In genomic region chrX:144154111-144154510, GRCm38 (mm10) we compare ENCODE assay signal across 12 mouse cellular contexts. TPM values are rescaled to one million over a fixed set of nuclear protein-coding genes. Genes with fewer than 3 reads are reported as not detected.
DNase-seq lines count a peak whose midpoint lies in the region; ATAC-seq lines count a peak whose summit lies in the region.
"Had no signal": no experiment of that assay in that cellular context is flagged by ENCODE, and none has a peak within 500 bp of the region (broad histone marks: within the 10 kb centered on the region; RNA-seq: fewer than 3 reads in every experiment).

No protein-coding gene starts in this region.

- H3K36me3 ChIP-seq in hindbrain, embryonic 12.5 days, result no peaks in the 10 kb centered on the region
- no peaks in the 10 kb centered on the region for H3K36me3 ChIP-seq in hindbrain, embryonic 11.5 days (ENCODE audit: control insufficient read depth, insufficient read depth, low read length)
- H3K36me3 ChIP-seq in forebrain, embryonic 14.5 days (ENCODE audit: control insufficient read depth, insufficient read depth, low read length), result no peaks in the 10 kb centered on the region
- H3K36me3 ChIP-seq in liver, embryonic 13.5 days, result no peaks in the 10 kb centered on the region

- no peak overlapping the region for H3K9ac ChIP-seq in hindbrain, embryonic 12.5 days
- no peak overlapping the region for H3K9ac ChIP-seq in hindbrain, embryonic 11.5 days (ENCODE audit: low read depth, low read length)
- no peak overlapping the region for H3K9ac ChIP-seq in forebrain, embryonic 14.5 days (ENCODE audit: low read length)
- no peak overlapping the region for H3K9ac ChIP-seq in liver, embryonic 13.5 days

- intact Hi-C loops in left cerebral cortex, postnatal 25 days (cut with DNase I), result no loop called here

- no peak for DNase-seq in hindbrain, embryonic 11.5 days (ENCODE audit: low spot score)
- DNase-seq in MEL-GATA-1-ER (ENCODE audit: extremely low read depth, low read depth), result peak; percentile 30
- no peak for DNase-seq in forebrain, embryonic 14.5 days (ENCODE audit: low spot score)
- no peak for DNase-seq in liver, embryonic 13.5 days
- DNase-seq in layer of hippocampus, adult 8-10 months (ENCODE audit: low spot score in 2 of 2), result no peak
- DNase-seq in left cerebral cortex, postnatal 25 days (ENCODE audit: low spot score in 2 of 2), result no peak
- DNase-seq: cerebellum, adult 11-12 months; layer of hippocampus, adult 9-11 months; lung, postnatal 4 days had no signal

- H3K27me3 ChIP-seq in hindbrain, embryonic 12.5 days, result no peaks in the 10 kb centered on the region; the same call in 1 of the 2 replicates
- H3K27me3 ChIP-seq in hindbrain, embryonic 11.5 days (ENCODE audit: control insufficient read depth, insufficient read depth, low read length), result no peaks in the 10 kb centered on the region
- H3K27me3 ChIP-seq in forebrain, embryonic 14.5 days (replicated peaks; ENCODE audit: control insufficient read depth, insufficient read depth, low read length), result no peaks in the 10 kb centered on the region
- H3K27me3 ChIP-seq in liver, embryonic 13.5 days, result no peaks in the 10 kb centered on the region

- no peak for ATAC-seq in hindbrain, embryonic 12.5 days (ENCODE audit: low FRiP score)
- ATAC-seq in hindbrain, embryonic 11.5 days (ENCODE audit: low FRiP score), result no peak
- ATAC-seq in forebrain, embryonic 14.5 days, result no peak
- ATAC-seq in liver, embryonic 13.5 days (ENCODE audit: low read depth), result no peak
- ATAC-seq in megakaryocyte, adult 5-6 weeks (ENCODE audit: poor library complexity, severe bottlenecking), result no peak

- no peaks in the 10 kb centered on the region for H3K9me3 ChIP-seq in hindbrain, embryonic 12.5 days (replicated peaks)
- H3K9me3 ChIP-seq in hindbrain, embryonic 11.5 days (ENCODE audit: control insufficient read depth, low read length), result no peaks in the 10 kb centered on the region
- no peaks in the 10 kb centered on the region for H3K9me3 ChIP-seq in forebrain, embryonic 14.5 days (replicated peaks; ENCODE audit: control insufficient read depth, low read length)
- no peaks in the 10 kb centered on the region for H3K9me3 ChIP-seq in liver, embryonic 13.5 days (replicated peaks)

- H3K27ac ChIP-seq in hindbrain, embryonic 12.5 days, result no peak overlapping the region
- no peak overlapping the region for H3K27ac ChIP-seq in hindbrain, embryonic 11.5 days (ENCODE audit: low read depth, low read length)
- no peak overlapping the region for H3K27ac ChIP-seq in forebrain, embryonic 14.5 days (ENCODE audit: low read depth, low read length)
- H3K27ac ChIP-seq in liver, embryonic 13.5 days, result no peak overlapping the region

- no peaks in the 10 kb centered on the region for H3K4me1 ChIP-seq in hindbrain, embryonic 12.5 days
- H3K4me1 ChIP-seq in hindbrain, embryonic 11.5 days (replicated peaks; ENCODE audit: control insufficient read depth, insufficient read depth, low read length), result no peaks in the 10 kb centered on the region
- H3K4me1 ChIP-seq in forebrain, embryonic 14.5 days (ENCODE audit: control insufficient read depth, insufficient read depth, low read length), result no peaks in the 10 kb centered on the region
- no peaks in the 10 kb centered on the region for H3K4me1 ChIP-seq in liver, embryonic 13.5 days (replicated peaks)

- H3K4me2 ChIP-seq in hindbrain, embryonic 12.5 days (replicated peaks), result 0 out of 2 replicates have a peak overlapping the region, but pooled peaks have one; percentile 21
- no peak overlapping the region for H3K4me2 ChIP-seq in hindbrain, embryonic 11.5 days (replicated peaks; ENCODE audit: low read depth, low read length)
- peak overlapping the region; percentile 32; the same call in 1 of the 2 replicates for H3K4me2 ChIP-seq in forebrain, embryonic 14.5 days (ENCODE audit: low read length)
- H3K4me2 ChIP-seq in liver, embryonic 13.5 days, result peak overlapping the region; percentile 50

- 40% methylated on average over 7 of the region's 7 CpGs for WGBS in hindbrain, embryonic 12.5 days
- WGBS in hindbrain, embryonic 11.5 days, result 40% methylated on average over 7 of the region's 7 CpGs
- WGBS in forebrain, embryonic 14.5 days, result 36% methylated on average over 7 of the region's 7 CpGs
- WGBS in liver, embryonic 13.5 days (ENCODE audit: insufficient replicate concordance), result 22% methylated on average over 7 of the region's 7 CpGs

- H3K4me3 ChIP-seq in hindbrain, embryonic 12.5 days, result no peak overlapping the region
- H3K4me3 ChIP-seq in hindbrain, embryonic 11.5 days (ENCODE audit: low read depth, low read length), result no peak overlapping the region
- no peak overlapping the region for H3K4me3 ChIP-seq in forebrain, embryonic 14.5 days (ENCODE audit: low read depth, low read length)
- no peak overlapping the region for H3K4me3 ChIP-seq in liver, embryonic 13.5 days (replicated peaks)

RNA-seq across cellular contexts. Expression of gene A730046J19Rik, which starts 0.6 kb away (rescaled TPM):
- 0.19 and 0.29 TPM in 2 replicates for polyA plus RNA-seq in hindbrain, embryonic 12.5 days (2016; fragmentation: Nextera tagmentation; extraction: Ambion mirVana)
- polyA plus RNA-seq in hindbrain, embryonic 11.5 days (2014; fragmentation: Nextera tagmentation; extraction: Ambion mirVana), result 0.19 and 0.31 TPM in 2 replicates
- 0.41 and 0.51 TPM in 2 replicates for polyA plus RNA-seq in forebrain, embryonic 14.5 days (2014; fragmentation: Nextera tagmentation; extraction: Ambion mirVana)
- 0.10 and 0.14 TPM in 2 replicates for polyA plus RNA-seq in liver, embryonic 13.5 days (2015; fragmentation: Nextera tagmentation; extraction: Ambion mirVana)
- total RNA-seq in megakaryocyte, adult 5-6 weeks (2015), result not detected in 2 replicates
- total RNA-seq in megakaryocyte, adult 5-6 weeks (2017), result not detected in 2 replicates
- under 1 TPM; 0.09 to 0.24 (median 0.15) TPM for total RNA-seq in layer of hippocampus, adult 8-10 months (2022)
- total RNA-seq in left cerebral cortex, postnatal 25 days (2021), result under 1 TPM; 0.16 to 0.25 TPM
- total RNA-seq: granulocyte monocyte progenitor cell, adult 5-6 weeks had no signal
